Mouse (Mus musculus) hindbrain, embryonic 11.5 days (tissue): ENCODE measurements around the gene Gper1. TPM values are rescaled to one million over a fixed set of nuclear protein-coding genes. Genes with fewer than 3 reads are reported as not detected.

Source experiments
- ATAC-seq: fragments of 200-750 bp; cut with Nextera tagmentation; 2 replicates; pipeline ENCODE4 v1.8.0; 2017; ENCODE audit warnings: mild to moderate bottlenecking, moderate TSS enrichment, moderate library complexity; ENCODE audit not compliant: low FRiP score
- DNase-seq: peaks from one replicate; pipeline ENCODE4 v3.0.0-alpha.2; 2015; ENCODE audit warnings: low spot score
- H3K27ac ChIP-seq: fragments of 300-500 bp; sonication (generic); 2 replicates; pipeline ENCODE4 v1.5.1; 2014; ENCODE audit warnings: mild to moderate bottlenecking, low read depth, low read length
- H3K27me3 ChIP-seq: fragments of 300-500 bp; sonication (generic); 2 replicates; pipeline ENCODE4 v1.6.1; 2014; ENCODE audit warnings: mild to moderate bottlenecking, low read length, moderate library complexity, mixed read lengths; ENCODE audit not compliant: control insufficient read depth, insufficient read depth
- H3K36me3 ChIP-seq: fragments of 300-500 bp; sonication (generic); 2 replicates; pipeline ENCODE4 v1.6.1; 2014; ENCODE audit warnings: mild to moderate bottlenecking, low read length, moderate library complexity, mixed read lengths; ENCODE audit not compliant: control insufficient read depth, insufficient read depth
- H3K4me1 ChIP-seq: fragments of 300-500 bp; sonication (generic); replicated peaks from 2 replicates; pipeline ENCODE4 v1.6.1; 2014; ENCODE audit warnings: low read length, mixed read lengths; ENCODE audit not compliant: control insufficient read depth, insufficient read depth
- H3K4me2 ChIP-seq: fragments of 300-500 bp; sonication (generic); replicated peaks from 2 replicates; pipeline ENCODE4 v1.6.1; 2014; ENCODE audit warnings: mild to moderate bottlenecking, low read depth, low read length
- H3K4me3 ChIP-seq: fragments of 300-500 bp; sonication (generic); 2 replicates; pipeline ENCODE4 v1.5.1; 2014; ENCODE audit warnings: low read depth, low read length
- H3K9ac ChIP-seq: fragments of 300-500 bp; sonication (generic); 2 replicates; pipeline ENCODE4 v1.6.1; 2014; ENCODE audit warnings: low read depth, low read length
- H3K9me3 ChIP-seq: fragments of 300-500 bp; sonication (generic); 2 replicates; pipeline ENCODE4 v1.6.1; 2016; ENCODE audit warnings: low read length; ENCODE audit not compliant: control insufficient read depth
- WGBS: fragments of 180-500 bp; shearing (Covaris S2); extraction: QIAGEN DNeasy Blood & Tissue Kit; methylation state at CpG from one replicate; pipeline ENCODE4 v1.1.7; 2014; 5-methylcytosine and 5-hydroxymethylcytosine counted together
- polyA plus RNA-seq: library from polyadenylated mRNA; unstranded; fragments of >200 nt; fragmentation: Nextera tagmentation; extraction: Ambion mirVana; gene quantifications from 2 replicates; pipeline ENCODE4 v1.2.1, GENCODE M21; 2014

Gper1 gene
- polyA plus RNA-seq, 1 experiment from 2014 or later, result 2.0 TPM

DNA sequence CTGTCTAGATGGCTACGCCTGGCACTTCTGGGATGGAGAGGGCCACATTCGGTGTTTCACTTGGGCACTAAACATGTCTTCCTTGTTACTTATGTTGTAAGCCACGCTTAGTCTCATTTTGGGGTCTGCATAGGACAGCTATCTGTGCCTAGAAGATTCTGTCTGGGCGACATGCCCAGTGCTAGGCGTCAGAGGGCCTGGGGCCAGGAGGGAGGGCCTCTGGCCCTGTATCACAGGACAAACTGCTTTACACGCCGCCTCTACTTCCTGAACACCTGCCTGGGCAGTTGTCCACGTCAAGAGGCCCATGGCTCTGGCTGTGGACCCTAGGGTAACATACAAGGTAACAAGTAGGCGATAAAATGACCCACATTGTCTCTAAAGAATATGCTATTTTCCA lies 5.0 kb downstream of the Gper1 start:
- Histone ChIP-seq H3K4me2 (no peak overlapping the region), H3K4me1 (0 out of 2 replicates have a peak, but pooled peaks cover 5% of the 10 kb centered on the region), H3K27ac (no peak overlapping the region), H3K4me3 (no peak overlapping the region), H3K9me3 (no peaks in the 10 kb centered on the region), H3K9ac (no peak overlapping the region), H3K36me3 (no peaks in the 10 kb centered on the region), H3K27me3 (no peaks in the 10 kb centered on the region)
- DNase-seq, result no peak
- 85% methylated on average over 9 of the region's 9 CpGs for WGBS
- ATAC-seq, result no peak

DNA sequence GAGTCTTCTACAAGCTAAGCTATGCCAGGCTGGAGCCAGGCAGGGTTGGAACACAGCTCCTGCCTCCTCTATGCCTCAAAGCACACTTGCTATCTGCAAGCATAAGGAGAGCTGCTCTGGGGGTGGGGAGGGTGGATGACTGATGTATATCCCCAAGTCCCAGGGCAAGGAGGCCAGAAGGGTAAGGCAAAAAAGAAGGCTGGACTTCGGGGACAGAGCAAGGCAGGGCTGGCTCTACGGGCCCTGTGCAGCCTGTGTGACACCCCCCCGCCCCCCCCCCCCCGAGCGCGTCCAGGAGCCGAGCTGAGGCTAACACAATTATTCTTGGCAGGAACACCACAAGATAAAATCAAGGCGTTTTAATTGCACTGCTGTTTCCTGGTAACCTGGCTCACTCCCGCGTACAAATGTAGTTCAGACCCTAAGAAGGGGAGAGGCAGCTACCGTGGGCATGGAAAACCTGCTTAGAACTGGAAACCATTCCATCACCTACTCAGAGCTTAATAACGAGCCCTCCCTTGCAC lies 6.9 kb downstream of the Gper1 start:
- Histone ChIP-seq H3K27me3 (no peaks in the 10 kb centered on the region), H3K9me3 (no peaks in the 10 kb centered on the region), H3K4me1 (0 out of 2 replicates have a peak, but pooled peaks cover 5% of the 10 kb centered on the region), H3K4me3 (no peak overlapping the region), H3K9ac (no peak overlapping the region), H3K4me2 (no peak overlapping the region), H3K27ac (no peak overlapping the region; the same call in 1 of the 2 replicates), H3K36me3 (no peaks in the 10 kb centered on the region)
- DNase-seq (no peak), ATAC-seq (no peak)
- WGBS, result 71% methylated on average over 12 of the region's 12 CpGs

DNA sequence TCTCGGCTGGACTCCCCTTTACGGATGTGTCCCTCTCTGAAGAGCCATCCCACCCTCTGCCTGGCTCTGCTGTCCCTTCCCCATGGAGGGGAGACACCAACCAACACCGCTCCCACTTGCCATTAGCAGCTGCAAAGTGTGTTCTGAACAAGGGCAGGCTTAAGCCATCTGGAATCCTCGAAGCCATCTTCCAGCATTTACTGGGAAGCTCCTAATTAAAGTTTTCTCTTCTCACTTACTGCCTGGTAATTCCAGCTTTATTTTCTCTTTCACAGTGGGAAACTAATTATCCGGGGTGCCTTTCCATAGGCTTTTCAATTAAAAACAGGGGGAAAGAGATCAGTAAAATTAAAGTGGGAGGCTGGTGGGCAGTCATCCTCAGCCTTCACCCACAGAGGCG lies 9.4 kb downstream of the Gper1 start:
- Histone ChIP-seq H3K27ac (no peak overlapping the region), H3K27me3 (no peaks in the 10 kb centered on the region), H3K9me3 (no peaks in the 10 kb centered on the region), H3K36me3 (no peaks in the 10 kb centered on the region), H3K9ac (no peak overlapping the region), H3K4me2 (no peak overlapping the region), H3K4me3 (no peak overlapping the region), H3K4me1 (peaks cover 7% of the 10 kb centered on the region; the same call in 1 of the 2 replicates)
- no peak for ATAC-seq
- no peak for DNase-seq
- 79% methylated on average over 6 of the region's 6 CpGs for WGBS

DNA sequence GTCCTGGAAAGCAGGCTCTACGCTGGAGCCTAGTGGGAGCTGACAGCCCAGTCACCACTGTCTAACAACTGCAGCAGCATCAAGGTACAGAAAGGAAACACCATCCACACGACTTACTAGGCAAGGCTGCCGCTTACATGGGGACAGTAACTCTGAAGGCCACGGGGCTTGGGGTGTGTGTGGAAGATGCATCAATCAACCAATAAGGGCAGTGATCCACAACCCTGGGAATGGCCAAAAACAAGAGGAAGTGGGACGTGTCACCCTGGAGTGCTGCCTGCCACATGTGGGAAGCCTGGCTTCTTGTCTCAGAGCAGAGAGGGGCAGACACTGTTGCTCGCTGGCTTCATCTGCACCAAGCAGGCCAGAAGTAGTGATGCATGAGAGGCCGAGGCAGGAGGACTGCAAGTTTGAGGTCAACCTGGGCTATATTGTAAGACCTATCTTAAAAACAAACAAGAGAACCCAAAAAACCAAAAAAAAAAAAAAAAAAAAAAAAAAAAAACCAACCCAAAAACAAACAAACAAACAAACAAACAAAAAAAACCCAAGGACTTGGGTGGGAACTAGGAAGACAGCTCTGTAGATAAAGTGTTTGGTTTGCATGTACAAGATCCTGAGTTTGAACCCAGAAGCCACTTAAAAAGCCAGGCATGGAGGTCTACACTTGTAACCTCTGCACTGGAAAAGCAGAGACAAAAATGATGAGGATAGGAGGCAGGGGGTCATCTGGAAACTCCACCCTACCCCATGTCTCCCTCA lies 10.0 kb downstream of the Gper1 start:
- ATAC-seq (no peak), DNase-seq (no peak)
- H3K27me3 ChIP-seq, result no peaks in the 10 kb centered on the region
- H3K4me2 ChIP-seq, result no peak overlapping the region
- 69% methylated on average over 7 of the region's 7 CpGs for WGBS
- H3K9ac ChIP-seq, result no peak overlapping the region
- peaks cover 7% of the 10 kb centered on the region; the same call in 1 of the 2 replicates for H3K4me1 ChIP-seq
- H3K4me3 ChIP-seq, result no peak overlapping the region
- H3K36me3 ChIP-seq, result no peaks in the 10 kb centered on the region
- no peak overlapping the region for H3K27ac ChIP-seq
- H3K9me3 ChIP-seq, result no peaks in the 10 kb centered on the region

DNA sequence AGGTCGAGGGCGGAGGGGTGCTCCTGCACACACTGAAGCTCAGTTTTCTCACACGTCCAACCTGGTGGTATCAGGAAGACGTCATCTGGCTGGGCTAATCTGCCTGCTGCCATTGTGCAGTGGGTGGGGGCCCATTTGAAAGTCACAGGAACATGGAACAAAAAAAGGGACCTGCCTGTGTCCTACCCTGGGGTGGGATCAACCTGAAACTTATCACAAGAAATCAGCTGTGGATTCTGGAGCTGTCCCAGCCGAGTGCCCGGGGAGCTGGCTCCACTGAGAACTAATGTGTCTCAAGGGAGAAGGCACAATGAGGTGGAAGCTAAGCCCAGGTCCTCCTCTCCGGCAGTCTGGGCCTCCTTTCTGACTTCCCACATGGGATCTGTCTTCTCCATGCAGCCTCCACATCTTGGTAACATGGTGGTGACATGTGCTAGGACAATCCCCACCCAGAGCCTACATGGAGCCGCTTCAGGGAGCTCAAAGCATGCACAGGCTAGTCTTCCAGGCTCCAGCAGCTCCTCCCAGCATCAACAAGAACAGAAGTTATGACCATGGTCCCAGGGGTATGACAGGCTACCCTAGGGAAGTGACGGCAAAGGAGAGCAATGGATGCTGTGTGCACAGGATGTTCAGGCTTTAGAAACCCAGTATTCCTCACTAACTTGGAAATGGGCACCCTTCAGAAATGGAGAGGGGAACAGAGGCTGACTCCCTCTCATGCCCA lies 11.1 kb downstream of the Gper1 start:
- no peak overlapping the region for H3K9ac ChIP-seq
- H3K9me3 ChIP-seq, result no peaks in the 10 kb centered on the region
- DNase-seq, result no peak
- no peak for ATAC-seq
- no peaks in the 10 kb centered on the region for H3K27me3 ChIP-seq
- no peak overlapping the region for H3K27ac ChIP-seq
- peaks cover 9% of the 10 kb centered on the region; the same call in 1 of the 2 replicates for H3K4me1 ChIP-seq
- H3K36me3 ChIP-seq, result no peaks in the 10 kb centered on the region
- no peak overlapping the region for H3K4me2 ChIP-seq
- 88% methylated on average over 9 of the region's 9 CpGs for WGBS
- H3K4me3 ChIP-seq, result no peak overlapping the region

DNA sequence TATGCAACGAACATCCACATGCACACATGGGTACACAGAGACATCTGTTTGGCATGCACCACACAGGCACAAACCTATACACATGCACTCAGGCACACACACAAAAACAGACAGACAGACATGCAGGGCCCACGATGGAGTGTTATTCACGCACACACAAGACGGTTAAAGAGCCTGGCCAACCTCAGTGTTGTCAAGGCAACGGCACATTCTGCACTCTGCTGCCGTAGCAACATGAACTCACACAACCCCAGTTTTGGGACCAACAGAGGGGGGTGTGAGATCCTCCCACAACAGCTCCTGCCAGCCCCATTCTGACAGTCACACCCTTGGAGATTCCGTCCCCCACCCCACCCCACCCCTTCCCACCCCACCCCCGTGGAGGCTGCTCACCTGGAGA lies 12.0 kb downstream of the Gper1 start:
- no peak overlapping the region for H3K9ac ChIP-seq
- H3K4me3 ChIP-seq, result no peak overlapping the region
- no peak overlapping the region for H3K4me2 ChIP-seq
- no peaks in the 10 kb centered on the region for H3K9me3 ChIP-seq
- 32% methylated on average over 8 of the region's 8 CpGs for WGBS
- no peak overlapping the region for H3K27ac ChIP-seq
- H3K27me3 ChIP-seq, result no peaks in the 10 kb centered on the region
- ATAC-seq (peak; percentile 63), DNase-seq (peak; percentile 63)
- no peaks in the 10 kb centered on the region for H3K36me3 ChIP-seq
- peaks cover 7% of the 10 kb centered on the region; the same call in 1 of the 2 replicates for H3K4me1 ChIP-seq

DNA sequence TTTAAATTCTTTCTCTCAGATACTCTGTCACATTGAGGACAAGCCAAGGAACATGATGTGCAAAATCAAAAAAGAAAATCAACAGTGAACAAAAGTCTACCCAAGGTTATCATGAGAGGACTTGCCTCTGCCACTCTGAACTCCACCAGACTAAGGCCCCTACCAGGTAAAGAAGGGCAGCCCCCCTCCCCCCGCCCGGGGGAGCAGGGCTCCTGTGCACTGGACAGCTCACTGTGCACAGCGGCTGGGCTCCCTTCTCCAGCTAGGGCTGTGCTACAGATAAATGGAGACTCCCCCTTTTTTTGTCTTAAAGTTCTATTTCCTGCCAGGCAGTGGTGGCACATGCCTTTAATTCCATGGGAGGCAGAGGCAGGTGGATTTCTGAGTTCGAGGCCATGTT lies 14.8 kb downstream of the Gper1 start:
- Histone ChIP-seq H3K4me3 (no peak overlapping the region), H3K27me3 (no peaks in the 10 kb centered on the region), H3K4me2 (no peak overlapping the region), H3K9me3 (no peaks in the 10 kb centered on the region), H3K9ac (no peak overlapping the region), H3K4me1 (peaks cover 7% of the 10 kb centered on the region; the same call in 1 of the 2 replicates), H3K36me3 (no peaks in the 10 kb centered on the region), H3K27ac (no peak overlapping the region)
- DNase-seq (no peak), ATAC-seq (no peak)
- WGBS, result over 99% methylated on average over 4 of the region's 4 CpGs

DNA sequence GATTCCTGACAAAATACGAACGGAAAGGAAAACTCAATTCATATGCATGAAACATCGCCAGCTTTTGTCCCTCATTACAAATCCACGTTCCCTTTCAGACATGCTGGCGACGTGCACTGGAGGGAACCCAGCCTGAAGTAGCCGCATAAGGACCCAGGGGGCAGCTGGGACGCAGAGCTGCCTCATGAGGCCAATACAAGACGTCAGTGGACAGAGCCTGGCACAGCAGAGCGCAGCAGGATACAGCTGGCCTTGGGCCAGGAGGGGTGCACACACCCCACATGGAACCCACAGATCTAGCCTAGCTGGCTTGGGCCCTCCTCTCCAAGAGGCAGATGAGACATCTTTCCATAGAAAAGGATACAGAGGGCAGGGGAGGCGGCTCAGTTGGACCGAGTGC lies 15.5 kb downstream of the Gper1 start:
- Histone ChIP-seq H3K4me1 (peaks cover 7% of the 10 kb centered on the region; the same call in 1 of the 2 replicates), H3K36me3 (no peaks in the 10 kb centered on the region), H3K9me3 (no peaks in the 10 kb centered on the region), H3K27ac (no peak overlapping the region), H3K27me3 (no peaks in the 10 kb centered on the region), H3K9ac (no peak overlapping the region), H3K4me2 (no peak overlapping the region), H3K4me3 (no peak overlapping the region)
- DNase-seq, result no peak
- WGBS, result 83% methylated on average over 12 of the region's 12 CpGs
- ATAC-seq, result no peak
